Mouse (Mus musculus) cortical plate, adult 2 months (tissue): Measurements from ENCODE around the gene Vamp8.

Experiments used
- CTCF ChIP-seq: fragments of 200-500 bp; IDR thresholded peaks from 2 replicates; pipeline ENCODE4 v1.5.1; 2011; ENCODE audit warnings: mild to moderate bottlenecking, control low read depth, low read length; ENCODE audit not compliant: insufficient read depth; ENCODE audit errors: extremely low read depth
- POLR2A ChIP-seq: fragments of 200-500 bp; IDR thresholded peaks from 2 replicates; pipeline ENCODE4 v1.6.1; 2011; ENCODE audit warnings: mild to moderate bottlenecking, low read length, control low read depth; ENCODE audit not compliant: insufficient read depth; ENCODE audit errors: extremely low read depth

GRCm38 (mm10) chr6:72357164-72358079, 33.1 kb downstream of the Vamp8 start:
- TF ChIP-seq CTCF (no peak), POLR2A (no peak)
